8 mouse cellular contexts compared by ENCODE assay signal in the genomic region with DNA sequence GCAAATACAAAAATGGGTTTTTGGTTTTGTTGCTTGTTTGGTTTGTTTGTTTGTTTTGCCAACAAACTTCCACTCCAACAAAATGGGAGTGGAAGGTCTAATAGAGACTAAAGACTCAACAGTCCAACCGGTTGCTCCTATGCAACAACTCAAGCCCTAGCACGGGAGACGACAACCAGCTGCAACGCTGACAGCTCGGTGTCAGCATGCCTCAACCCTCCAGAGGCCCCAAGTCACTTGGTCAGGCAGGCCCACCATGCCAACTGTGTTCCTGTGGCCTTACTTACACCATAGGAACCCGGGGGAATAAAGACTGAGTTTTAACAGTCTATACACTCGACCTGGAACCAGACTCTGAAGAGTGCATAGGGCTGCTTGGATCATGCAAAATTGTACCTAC. TPM values are rescaled to one million over a fixed set of nuclear protein-coding genes. Genes with fewer than 3 reads are reported as not detected.
DNase-seq lines count a peak whose midpoint lies in the region; ATAC-seq and TF ChIP-seq lines count a peak whose summit lies in the region.

No protein-coding gene starts in this region.

- no peak for TF ChIP-seq EP300 in stomach, postnatal 0 days (optimal IDR thresholded peaks at IDR 0.05)

- TF ChIP-seq CTCF in stomach, postnatal 0 days (IDR thresholded peaks at IDR 0.05; ENCODE audit: low read depth): no peak

- peak overlapping the region; percentile 98 for H3K4me2 ChIP-seq in heart, embryonic 15.5 days
- peak overlapping the region; percentile 95 for H3K4me2 ChIP-seq in forebrain, embryonic 14.5 days (ENCODE audit: low read length)
- H3K4me2 ChIP-seq in liver, embryonic 13.5 days: peak overlapping the region; percentile 85
- peak overlapping the region; percentile 98 for H3K4me2 ChIP-seq in stomach, postnatal 0 days (replicated peaks; ENCODE audit: low read depth)

- ATAC-seq in heart, embryonic 15.5 days (replicated peaks; ENCODE audit: insufficient number of reproducible peaks, insufficient read depth, low FRiP score, low read depth): no peak; the same call in 1 of the 2 replicates
- no peak for ATAC-seq in forebrain, embryonic 14.5 days
- peak; percentile 26 for ATAC-seq in liver, embryonic 13.5 days (ENCODE audit: low read depth)
- ATAC-seq in stomach, postnatal 0 days (ENCODE audit: low FRiP score, low TSS enrichment): peak; percentile 5; the same call in 1 of the 2 replicates
- no peak for ATAC-seq in monocyte, adult 5-6 weeks (replicated peaks; ENCODE audit: insufficient number of reproducible peaks, low FRiP score, low TSS enrichment, poor library complexity, severe bottlenecking)

- H3K9ac ChIP-seq in heart, embryonic 15.5 days: peak overlapping the region; percentile 97
- peak overlapping the region; percentile 94 for H3K9ac ChIP-seq in forebrain, embryonic 14.5 days (ENCODE audit: low read length)
- peak overlapping the region; percentile 95 for H3K9ac ChIP-seq in liver, embryonic 13.5 days
- peak overlapping the region; percentile 96 for H3K9ac ChIP-seq in stomach, postnatal 0 days (ENCODE audit: low read length)

- no peak for DNase-seq in heart, adult 8-10 months (ENCODE audit: low spot score)
- DNase-seq in NIH3T3 (ENCODE audit: low read depth): peak; percentile 27
- no peak for DNase-seq in forebrain, embryonic 14.5 days (ENCODE audit: low spot score)
- DNase-seq in liver, embryonic 13.5 days: no peak
- no peak for DNase-seq in stomach, postnatal 0 days (ENCODE audit: low spot score)
- DNase-seq in spleen, postnatal 14 days (ENCODE audit: low spot score in 2 of 2): no peak

- no peak overlapping the region for H3K27ac ChIP-seq in heart, embryonic 15.5 days
- H3K27ac ChIP-seq in forebrain, embryonic 14.5 days (ENCODE audit: low read depth, low read length): no peak overlapping the region
- peak overlapping the region; percentile 69; the same call in 1 of the 2 replicates for H3K27ac ChIP-seq in liver, embryonic 13.5 days
- H3K27ac ChIP-seq in stomach, postnatal 0 days (replicated peaks): peak overlapping the region; percentile 83

- peaks cover 17% of the 10 kb centered on the region for H3K4me1 ChIP-seq in heart, embryonic 15.5 days (replicated peaks)
- H3K4me1 ChIP-seq in forebrain, embryonic 14.5 days (ENCODE audit: control insufficient read depth, insufficient read depth, low read length): peaks cover 8% of the 10 kb centered on the region
- peaks cover 30% of the 10 kb centered on the region for H3K4me1 ChIP-seq in liver, embryonic 13.5 days (replicated peaks)
- H3K4me1 ChIP-seq in stomach, postnatal 0 days (replicated peaks; ENCODE audit: control insufficient read depth, insufficient read depth): no peaks in the 10 kb centered on the region; the same call in 1 of the 2 replicates

- H3K36me3 ChIP-seq in heart, embryonic 15.5 days: peaks cover 5% of the 10 kb centered on the region; the same call in 1 of the 2 replicates
- H3K36me3 ChIP-seq in forebrain, embryonic 14.5 days (ENCODE audit: control insufficient read depth, insufficient read depth, low read length): no peaks in the 10 kb centered on the region
- peaks cover 8% of the 10 kb centered on the region; the same call in 1 of the 2 replicates for H3K36me3 ChIP-seq in liver, embryonic 13.5 days
- H3K36me3 ChIP-seq in stomach, postnatal 0 days (ENCODE audit: control insufficient read depth, insufficient read depth, low read length): no peaks in the 10 kb centered on the region

- WGBS in heart, embryonic 15.5 days: 2% methylated on average over 7 of the region's 7 CpGs
- WGBS in forebrain, embryonic 14.5 days: 6% methylated on average over 7 of the region's 7 CpGs
- WGBS in liver, embryonic 13.5 days (ENCODE audit: insufficient replicate concordance): 3% methylated on average over 7 of the region's 7 CpGs
- 1% methylated on average over 7 of the region's 7 CpGs for WGBS in stomach, postnatal 0 days

- H3K9me3 ChIP-seq in heart, embryonic 15.5 days (replicated peaks): no peaks in the 10 kb centered on the region
- no peaks in the 10 kb centered on the region for H3K9me3 ChIP-seq in forebrain, embryonic 14.5 days (replicated peaks; ENCODE audit: control insufficient read depth, low read length)
- H3K9me3 ChIP-seq in liver, embryonic 13.5 days (replicated peaks): no peaks in the 10 kb centered on the region
- H3K9me3 ChIP-seq in stomach, postnatal 0 days (ENCODE audit: control insufficient read depth, low read length): no peaks in the 10 kb centered on the region

- H3K4me3 ChIP-seq in heart, embryonic 15.5 days: peak overlapping the region; percentile 99
- peak overlapping the region; percentile 95 for H3K4me3 ChIP-seq in forebrain, embryonic 14.5 days (ENCODE audit: low read depth, low read length)
- peak overlapping the region; percentile 96 for H3K4me3 ChIP-seq in liver, embryonic 13.5 days (replicated peaks)
- peak overlapping the region; percentile 98 for H3K4me3 ChIP-seq in stomach, postnatal 0 days (ENCODE audit: low read depth, low read length)

- H3K27me3 ChIP-seq in heart, embryonic 15.5 days: no peaks in the 10 kb centered on the region
- no peaks in the 10 kb centered on the region for H3K27me3 ChIP-seq in forebrain, embryonic 14.5 days (replicated peaks; ENCODE audit: control insufficient read depth, insufficient read depth, low read length)
- peaks cover 2% of the 10 kb centered on the region; the same call in 1 of the 2 replicates for H3K27me3 ChIP-seq in liver, embryonic 13.5 days
- H3K27me3 ChIP-seq in stomach, postnatal 0 days (ENCODE audit: control insufficient read depth, insufficient read depth, low read length): no peaks in the 10 kb centered on the region

RNA-seq across cellular contexts. Expression of gene Kctd3, which starts 0.8 kb away (rescaled TPM):
- 20.6 and 23.8 TPM in 2 replicates for polyA plus RNA-seq in heart, embryonic 15.5 days (2015; fragmentation: Nextera tagmentation; extraction: Ambion mirVana)
- 10 to 100 TPM; 10.9 to 15.4 (median 13.6) TPM for total RNA-seq in heart, adult 8-10 months (2022)
- 34.0 and 39.6 TPM in 2 replicates for polyA plus RNA-seq in forebrain, embryonic 14.5 days (2014; fragmentation: Nextera tagmentation; extraction: Ambion mirVana)
- polyA plus RNA-seq in liver, embryonic 13.5 days (2015; fragmentation: Nextera tagmentation; extraction: Ambion mirVana): 10.2 and 11.2 TPM in 2 replicates
- polyA plus RNA-seq in stomach, postnatal 0 days (2015; fragmentation: Nextera tagmentation; extraction: Ambion mirVana): 13.6 and 16.0 TPM in 2 replicates
- 13.3 to 32.7 TPM (median 13.9 TPM) in 3 replicates for total RNA-seq in monocyte, adult 5-6 weeks (2017)

Comparison
In these comparisons a context has a peak if more than half of its experiments do, and no peak if none do; other contexts are left out.
1. ATAC-seq: peak in liver, embryonic 13.5 days (single experiment) and stomach, postnatal 0 days (single experiment); none in heart, embryonic 15.5 days (single experiment), forebrain, embryonic 14.5 days (single experiment) and monocyte, adult 5-6 weeks (single experiment).
2. H3K27ac ChIP-seq: peak in liver, embryonic 13.5 days (single experiment) and stomach, postnatal 0 days (single experiment); none in heart, embryonic 15.5 days (single experiment) and forebrain, embryonic 14.5 days (single experiment).
3. Peak in every context shown above with its lines, with median percentiles within 50 percentile points of each other: H3K4me2 ChIP-seq, H3K4me3 ChIP-seq and H3K9ac ChIP-seq.